In genomic region chr4:130270089-130270488, GRCm38 (mm10) we compare ENCODE assay signal across 10 mouse cellular contexts. TPM values are rescaled to one million over a fixed set of nuclear protein-coding genes. Genes with fewer than 3 reads are reported as not detected.
DNase-seq lines count a peak whose midpoint lies in the region; ATAC-seq lines count a peak whose summit lies in the region.
"Had no signal": no experiment of that assay in that cellular context is flagged by ENCODE, and none has a peak within 500 bp of the region (broad histone marks: within the 10 kb centered on the region; RNA-seq: fewer than 3 reads in every experiment).

No protein-coding gene starts in this region.

- H3K4me1 ChIP-seq in liver, embryonic 15.5 days (replicated peaks), result peaks cover 23% of the 10 kb centered on the region

- H3K4me3 ChIP-seq in liver, embryonic 15.5 days (replicated peaks), result no peak overlapping the region
- H3K4me3 ChIP-seq: embryonic facial prominence, embryonic 15.5 days had no signal

- peak; percentile 29 for DNase-seq in adrenal gland, postnatal 10 days
- DNase-seq in adrenal gland, postnatal 4 days (ENCODE audit: low spot score in 2 of 2), result no peak
- peak; percentile 86 for DNase-seq in cerebellum, adult 11-12 months
- DNase-seq in layer of hippocampus, adult 8-10 months (ENCODE audit: low spot score in 2 of 2), result peak; percentile 81 to 85
- no peak for DNase-seq in embryo, embryonic 10.5 days (ENCODE audit: low spot score)
- DNase-seq in kidney, postnatal 14 days, result no peak

- ATAC-seq in liver, embryonic 15.5 days (ENCODE audit: insufficient read depth), result peak; percentile 60
- no peak for ATAC-seq in CD4-positive, CD25-positive, alpha-beta regulatory T cell, adult 4 months

- 45% methylated on average over 8 of the region's 8 CpGs for WGBS in liver, embryonic 15.5 days (ENCODE audit: insufficient replicate concordance)

- H3K27me3 ChIP-seq in liver, embryonic 15.5 days, result peaks cover 77% of the 10 kb centered on the region
- H3K27me3 ChIP-seq: embryonic facial prominence, embryonic 15.5 days had no signal

- no peaks in the 10 kb centered on the region for H3K36me3 ChIP-seq in liver, embryonic 15.5 days (replicated peaks)
- H3K36me3 ChIP-seq: embryonic facial prominence, embryonic 15.5 days had no signal

- H3K4me2 ChIP-seq in liver, embryonic 15.5 days, result no peak overlapping the region
- H3K4me2 ChIP-seq: embryonic facial prominence, embryonic 15.5 days had no signal

- no peak overlapping the region for H3K27ac ChIP-seq in liver, embryonic 15.5 days (replicated peaks)
- H3K27ac ChIP-seq: embryonic facial prominence, embryonic 15.5 days had no signal

- no peaks in the 10 kb centered on the region for H3K9me3 ChIP-seq in liver, embryonic 15.5 days (replicated peaks)
- H3K9me3 ChIP-seq: embryonic facial prominence, embryonic 15.5 days had no signal

- no peak overlapping the region for H3K9ac ChIP-seq in liver, embryonic 15.5 days
- H3K9ac ChIP-seq: embryonic facial prominence, embryonic 15.5 days had no signal

RNA-seq across cellular contexts. Expression of gene Serinc2, which starts 8.9 kb away (rescaled TPM):
- 1 to 10 TPM; 2.9 to 5.1 TPM for total RNA-seq in adrenal gland, postnatal 10 days (2021)
- total RNA-seq in adrenal gland, postnatal 4 days (2021), result 1 to 10 TPM; 2.5 to 4.2 TPM
- total RNA-seq in layer of hippocampus, adult 8-10 months (2022), result 10 to 100 TPM in 2 of 4 experiments, 1 to 10 TPM in 2; 8.1 to 12.4 (median 10.2) TPM
- 1.1 and 1.3 TPM in 2 replicates for polyA plus RNA-seq in liver, embryonic 15.5 days (2015; fragmentation: Nextera tagmentation; extraction: Ambion mirVana)
- polyA plus RNA-seq in CD4-positive, CD25-positive, alpha-beta regulatory T cell, adult 4 months (2017; shearing (Covaris generic)), result 1 to 10 TPM in 1 of 2 experiments, under 1 TPM in 1; 0.34 to 1.2 TPM

RNA-seq across cellular contexts. Expression of gene Fabp3, which starts 38.3 kb away (rescaled TPM):
- total RNA-seq in adrenal gland, postnatal 10 days (2021), result 100 to 1,000 TPM; 110 to 422 TPM
- total RNA-seq in adrenal gland, postnatal 4 days (2021), result 10 to 100 TPM; 27.0 to 37.9 TPM
- 100 to 1,000 TPM in 1 of 4 experiments, 10 to 100 TPM in 3; 87.7 to 102 (median 95.3) TPM for total RNA-seq in layer of hippocampus, adult 8-10 months (2022)
- 4.0 and 4.5 TPM in 2 replicates for polyA plus RNA-seq in liver, embryonic 15.5 days (2015; fragmentation: Nextera tagmentation; extraction: Ambion mirVana)
- polyA plus RNA-seq in CD4-positive, CD25-positive, alpha-beta regulatory T cell, adult 4 months (2017; shearing (Covaris generic)), result not detected

RNA-seq across cellular contexts. Expression of gene Gm10570, which starts 38.4 kb away (rescaled TPM):
- 1 to 10 TPM in 1 of 2 experiments, not detected in 1; 1.3 TPM for total RNA-seq in adrenal gland, postnatal 10 days (2021)
- not detected for total RNA-seq in adrenal gland, postnatal 4 days (2021)
- 1 to 10 TPM in 2 of 4 experiments, under 1 TPM in 1, not detected in 1; 0.95 to 1.2 (median 1.1) TPM for total RNA-seq in layer of hippocampus, adult 8-10 months (2022)
- not detected in 2 replicates for polyA plus RNA-seq in liver, embryonic 15.5 days (2015; fragmentation: Nextera tagmentation; extraction: Ambion mirVana)
- polyA plus RNA-seq in CD4-positive, CD25-positive, alpha-beta regulatory T cell, adult 4 months (2017; shearing (Covaris generic)), result not detected

RNA-seq across cellular contexts. Expression of gene Gm853, which starts 47.9 kb away (rescaled TPM):
- total RNA-seq in adrenal gland, postnatal 10 days (2021), result not detected
- not detected for total RNA-seq in adrenal gland, postnatal 4 days (2021)
- total RNA-seq in layer of hippocampus, adult 8-10 months (2022), result 1 to 10 TPM in 1 of 4 experiments, not detected in 3; 1.0 TPM
- not detected in 2 replicates for polyA plus RNA-seq in liver, embryonic 15.5 days (2015; fragmentation: Nextera tagmentation; extraction: Ambion mirVana)
- polyA plus RNA-seq in CD4-positive, CD25-positive, alpha-beta regulatory T cell, adult 4 months (2017; shearing (Covaris generic)), result not detected
- polyA plus RNA-seq: embryonic facial prominence, embryonic 15.5 days; heart, postnatal 0 days had no signal

Comparison
In these comparisons a context has a peak if more than half of its experiments do, and no peak if none do; other contexts are left out.
1. DNase-seq: peak in adrenal gland, postnatal 10 days (single experiment), cerebellum, adult 11-12 months (single experiment) and layer of hippocampus, adult 8-10 months (2 of 2); none in adrenal gland, postnatal 4 days (0 of 2), embryo, embryonic 10.5 days (single experiment) and kidney, postnatal 14 days (single experiment).